Mouse (Mus musculus) forebrain, embryonic 16.5 days (tissue): ENCODE measurements around the gene Olfr10. TPM values are rescaled to one million over a fixed set of nuclear protein-coding genes. Genes with fewer than 3 reads are reported as not detected.
"Not testable (repeated sequence)": the region's sequence is repeated elsewhere in the genome, so short reads cannot be mapped to it uniquely, and the experiment has no call there.

Experiments used
- ATAC-seq: fragments of 200-750 bp; cut with Nextera tagmentation; 2 replicates; pipeline ENCODE4 v1.8.0; 2017; ENCODE audit warnings: mild to moderate bottlenecking, moderate library complexity
- H3K27ac ChIP-seq: fragments of 300-500 bp; sonication (generic); 2 replicates; pipeline ENCODE4 v1.5.1; 2014; ENCODE audit warnings: low read length, control low read depth
- H3K27me3 ChIP-seq: fragments of 300-500 bp; sonication (generic); replicated peaks from 2 replicates; pipeline ENCODE4 v1.6.1; 2014; ENCODE audit warnings: low read length; ENCODE audit not compliant: control insufficient read depth, insufficient read depth
- H3K36me3 ChIP-seq: fragments of 300-500 bp; sonication (generic); 2 replicates; pipeline ENCODE4 v1.6.1; 2014; ENCODE audit not compliant: control insufficient read depth, insufficient read depth
- H3K4me1 ChIP-seq: fragments of 300-500 bp; sonication (generic); replicated peaks from 2 replicates; pipeline ENCODE4 v1.6.1; 2014; ENCODE audit warnings: low read length; ENCODE audit not compliant: control insufficient read depth, insufficient read depth
- H3K4me2 ChIP-seq: fragments of 300-500 bp; sonication (generic); 2 replicates; pipeline ENCODE4 v1.6.1; 2014; ENCODE audit warnings: mild to moderate bottlenecking, low read length, control low read depth
- H3K4me3 ChIP-seq: fragments of 300-500 bp; sonication (generic); replicated peaks from 2 replicates; pipeline ENCODE4 v1.5.1; 2014; ENCODE audit warnings: mild to moderate bottlenecking, low read length, control low read depth
- H3K9ac ChIP-seq: fragments of 300-500 bp; sonication (generic); replicated peaks from 2 replicates; pipeline ENCODE4 v1.6.1; 2014; ENCODE audit warnings: low read depth, low read length, control low read depth
- H3K9me3 ChIP-seq: fragments of 300-500 bp; sonication (generic); 2 replicates; pipeline ENCODE4 v1.6.1; 2016; ENCODE audit warnings: low read length; ENCODE audit not compliant: control insufficient read depth
- WGBS: fragments of 180-500 bp; shearing (Covaris S2); extraction: QIAGEN DNeasy Blood & Tissue Kit; methylation state at CpG from one replicate; pipeline ENCODE4 v1.1.7; 2014; 5-methylcytosine and 5-hydroxymethylcytosine counted together
- polyA plus RNA-seq: library from polyadenylated mRNA; unstranded; fragments of >200 nt; fragmentation: Nextera tagmentation; extraction: Ambion mirVana; gene quantifications from 2 replicates; pipeline ENCODE4 v1.2.1, GENCODE M21; 2015

Olfr10 gene
- polyA plus RNA-seq, 1 experiment from 2014 or later: not detected

DNA sequence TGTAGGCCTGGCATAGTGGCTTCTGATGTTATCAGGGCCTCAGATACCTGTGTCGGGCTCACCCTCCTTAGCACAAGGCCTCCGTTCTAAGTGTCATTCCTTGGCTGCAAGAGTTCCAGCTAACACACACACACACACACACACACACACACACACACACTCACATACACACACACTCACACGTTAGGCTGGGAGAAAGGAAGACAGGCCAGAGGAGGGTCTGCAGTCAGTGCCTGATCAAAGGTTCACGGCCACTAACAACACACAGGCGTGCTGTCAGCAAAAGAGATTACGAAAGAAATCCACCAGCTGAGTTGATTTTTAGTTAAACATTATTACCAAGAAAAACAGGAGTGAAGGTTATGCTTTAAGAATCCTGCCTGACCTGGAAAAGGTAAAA, 37.9 kb upstream of the Olfr10 start:
- H3K27me3 ChIP-seq: no peaks in the 10 kb centered on the region
- no peaks in the 10 kb centered on the region for H3K4me1 ChIP-seq
- H3K4me3 ChIP-seq: no peak overlapping the region
- H3K27ac ChIP-seq: no peak overlapping the region
- no peaks in the 10 kb centered on the region for H3K9me3 ChIP-seq
- no peak overlapping the region for H3K9ac ChIP-seq
- no peaks in the 10 kb centered on the region for H3K36me3 ChIP-seq
- 83% methylated on average over 6 of the region's 6 CpGs for WGBS
- no peak for ATAC-seq
- H3K4me2 ChIP-seq: no peak overlapping the region

DNA sequence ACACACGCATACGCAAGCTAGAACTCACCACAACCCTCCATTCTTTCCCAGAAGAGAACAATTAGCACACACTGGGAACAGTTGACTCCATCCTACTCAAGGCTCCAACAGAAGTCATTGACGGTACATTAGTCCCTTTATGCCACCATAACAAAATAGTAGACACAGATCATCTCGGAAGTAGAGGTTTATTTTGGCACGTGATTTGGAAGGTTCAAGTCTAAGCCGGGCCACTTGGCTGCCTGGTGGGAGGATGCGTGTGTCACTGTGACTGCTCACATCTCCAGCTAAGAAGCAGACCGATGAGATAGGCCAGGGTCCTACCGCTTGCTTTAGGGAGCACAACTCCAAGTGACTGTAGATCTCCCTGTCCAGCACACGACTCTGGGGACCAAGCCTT, 37.2 kb upstream of the Olfr10 start:
- no peak overlapping the region for H3K9ac ChIP-seq
- H3K9me3 ChIP-seq: no peaks in the 10 kb centered on the region
- H3K4me1 ChIP-seq: no peaks in the 10 kb centered on the region
- no peaks in the 10 kb centered on the region for H3K27me3 ChIP-seq
- H3K36me3 ChIP-seq: no peaks in the 10 kb centered on the region
- H3K27ac ChIP-seq: no peak overlapping the region
- 86% methylated on average over 10 of the region's 10 CpGs for WGBS
- ATAC-seq: no peak
- no peak overlapping the region for H3K4me3 ChIP-seq
- no peak overlapping the region for H3K4me2 ChIP-seq

DNA sequence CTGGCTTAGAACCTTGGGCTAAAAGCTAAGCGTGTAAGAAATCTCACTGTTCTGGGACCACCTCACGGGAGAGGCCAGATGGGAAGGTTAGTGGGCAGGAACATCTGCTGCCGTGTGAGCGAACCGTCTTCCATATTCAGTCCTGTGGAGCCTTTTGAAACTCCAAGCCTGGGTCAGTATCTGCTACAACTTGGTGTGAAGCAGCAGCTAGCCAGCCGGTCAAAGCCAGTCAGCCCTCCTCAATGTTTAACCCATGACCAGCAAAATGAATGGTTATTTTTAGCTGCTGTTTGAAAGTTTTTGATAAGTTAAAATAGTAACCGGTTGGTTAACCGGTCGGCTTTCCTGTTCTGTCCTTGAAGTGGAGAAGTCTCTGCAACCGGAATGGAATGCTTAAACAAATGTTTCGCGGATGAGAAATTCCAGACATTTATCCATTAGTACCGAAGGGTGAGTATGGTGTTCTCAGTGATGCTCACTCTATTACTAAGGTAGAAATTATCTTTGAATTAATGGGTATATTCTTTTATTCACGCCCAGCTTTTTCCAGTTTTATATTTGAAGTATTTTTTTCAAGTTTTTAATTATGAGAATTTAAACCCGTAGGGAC, 36.5 kb upstream of the Olfr10 start:
- Histone ChIP-seq H3K4me1 (no peaks in the 10 kb centered on the region), H3K9me3 (no peaks in the 10 kb centered on the region), H3K27ac (no peak overlapping the region), H3K27me3 (no peaks in the 10 kb centered on the region), H3K36me3 (no peaks in the 10 kb centered on the region), H3K9ac (no peak overlapping the region), H3K4me2 (no peak overlapping the region), H3K4me3 (no peak overlapping the region)
- 77% methylated on average over 15 of the region's 15 CpGs for WGBS
- no peak for ATAC-seq

DNA sequence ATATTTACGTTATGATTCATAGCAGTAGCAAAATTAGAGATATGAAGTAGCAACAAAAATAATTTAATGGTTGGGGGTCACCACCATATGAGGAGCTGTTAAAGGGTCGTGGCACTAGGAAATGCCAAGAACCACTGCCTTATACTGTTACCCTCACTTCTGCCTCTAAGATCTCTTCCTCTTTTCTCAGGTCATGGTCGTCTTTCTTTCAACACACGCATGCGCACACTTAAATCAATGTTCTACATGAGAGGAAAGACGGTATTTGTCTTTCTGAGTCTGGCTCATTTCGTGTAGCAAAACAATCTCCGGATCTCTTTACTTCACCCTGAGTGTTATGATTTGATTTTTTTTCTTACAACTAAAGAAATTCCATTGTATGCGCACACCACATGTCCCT, 34.8 kb upstream of the Olfr10 start:
- H3K36me3 ChIP-seq: no peaks in the 10 kb centered on the region
- H3K27ac ChIP-seq: no peak overlapping the region
- no peak overlapping the region for H3K4me2 ChIP-seq
- ATAC-seq: no peak
- H3K4me3 ChIP-seq: no peak overlapping the region
- H3K27me3 ChIP-seq: no peaks in the 10 kb centered on the region
- no peaks in the 10 kb centered on the region for H3K9me3 ChIP-seq
- H3K4me1 ChIP-seq: no peaks in the 10 kb centered on the region
- 95% methylated on average over 9 of the region's 9 CpGs for WGBS
- H3K9ac ChIP-seq: no peak overlapping the region

DNA sequence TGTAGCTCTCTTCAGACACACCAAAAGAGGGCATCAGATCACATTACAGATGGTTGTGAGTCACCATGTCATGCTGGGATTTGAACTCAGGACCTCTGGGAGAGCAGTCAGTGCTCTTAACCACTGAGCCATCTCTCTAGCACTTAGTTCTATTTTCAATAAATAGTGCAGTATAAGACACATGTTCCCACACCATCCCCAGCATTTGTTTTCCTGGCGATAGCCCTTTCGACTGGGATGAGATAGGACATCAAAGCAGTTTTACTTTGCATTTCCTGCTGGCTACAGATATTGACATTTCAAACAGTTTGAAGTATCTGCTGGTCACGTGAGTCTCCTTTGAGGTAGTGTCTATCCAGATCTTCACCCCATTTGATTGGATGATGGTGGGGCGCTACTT, 34.2 kb upstream of the Olfr10 start:
- H3K4me1 ChIP-seq: no peaks in the 10 kb centered on the region
- H3K4me3 ChIP-seq: no peak overlapping the region
- H3K9me3 ChIP-seq: no peaks in the 10 kb centered on the region
- H3K27me3 ChIP-seq: no peaks in the 10 kb centered on the region
- no peak for ATAC-seq
- no peaks in the 10 kb centered on the region for H3K36me3 ChIP-seq
- no peak overlapping the region for H3K27ac ChIP-seq
- no peak overlapping the region for H3K9ac ChIP-seq
- H3K4me2 ChIP-seq: no peak overlapping the region
- 96% methylated on average over 4 of the region's 4 CpGs for WGBS

DNA sequence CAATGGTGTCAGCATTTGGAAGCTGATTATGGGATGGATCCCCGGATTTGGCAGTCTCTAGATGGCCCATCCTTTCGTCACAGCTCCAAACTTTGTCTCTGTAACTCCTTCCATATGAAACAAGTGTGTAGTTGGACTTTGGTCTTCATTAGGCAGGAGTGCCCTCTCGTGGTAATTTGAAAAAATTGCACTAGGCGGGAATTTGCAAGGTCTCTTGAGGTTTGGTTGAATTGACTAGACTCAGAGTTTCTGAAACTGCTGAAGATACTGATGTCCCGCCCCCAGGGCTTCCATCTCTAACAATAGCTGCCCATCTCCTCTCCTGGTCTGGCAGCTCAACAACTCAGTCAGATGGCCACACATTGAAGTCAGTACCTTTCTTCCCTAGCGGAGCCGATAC, 33.2 kb upstream of the Olfr10 start:
- no peak overlapping the region for H3K4me2 ChIP-seq
- no peaks in the 10 kb centered on the region for H3K4me1 ChIP-seq
- H3K27me3 ChIP-seq: no peaks in the 10 kb centered on the region
- no peak overlapping the region for H3K9ac ChIP-seq
- H3K4me3 ChIP-seq: no peak overlapping the region
- H3K9me3 ChIP-seq: no peaks in the 10 kb centered on the region
- 25% methylated on average over 7 of the region's 7 CpGs for WGBS
- H3K27ac ChIP-seq: no peak overlapping the region
- peak; percentile 36; the same call in 1 of the 2 replicates for ATAC-seq
- no peaks in the 10 kb centered on the region for H3K36me3 ChIP-seq

DNA sequence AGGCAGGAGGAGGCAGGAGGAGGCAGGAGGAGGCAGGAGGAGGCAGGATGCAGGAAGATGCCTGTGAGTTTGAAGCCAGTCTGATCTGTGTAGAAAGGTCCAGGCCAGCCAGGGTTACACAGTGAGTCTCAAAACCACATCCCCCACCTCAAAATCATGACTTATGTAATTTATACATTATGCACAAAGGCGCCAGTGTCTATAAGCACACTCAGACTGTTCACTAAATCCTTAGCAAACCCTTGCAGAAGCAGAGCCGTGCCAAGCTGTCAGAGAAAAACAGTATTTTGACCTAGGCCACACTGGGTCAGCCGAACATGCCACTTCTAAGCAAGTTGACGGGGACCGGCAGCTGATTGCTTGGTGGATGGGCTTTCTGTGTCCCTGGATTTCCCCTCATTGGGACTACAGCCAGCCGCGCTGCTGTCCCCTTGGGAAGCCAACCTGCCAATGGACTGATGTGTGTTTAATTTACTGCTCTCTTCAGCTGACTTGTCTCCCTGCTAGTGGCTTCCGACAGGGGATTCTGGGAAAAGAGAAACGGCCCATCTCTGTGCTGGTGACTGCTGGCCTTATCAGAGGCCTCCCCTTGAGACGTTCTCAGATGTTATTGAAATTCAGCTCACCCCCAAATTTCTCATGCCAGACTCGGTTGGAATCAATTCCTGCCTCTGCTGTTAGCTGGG, 30.6 kb upstream of the Olfr10 start:
- 68% methylated on average over 11 of the region's 11 CpGs for WGBS
- ATAC-seq: no peak
- no peaks in the 10 kb centered on the region for H3K27me3 ChIP-seq
- H3K36me3 ChIP-seq: no peaks in the 10 kb centered on the region
- no peak overlapping the region for H3K4me3 ChIP-seq
- H3K4me1 ChIP-seq: no peaks in the 10 kb centered on the region
- H3K4me2 ChIP-seq: no peak overlapping the region
- no peak overlapping the region for H3K27ac ChIP-seq
- no peaks in the 10 kb centered on the region for H3K9me3 ChIP-seq
- H3K9ac ChIP-seq: no peak overlapping the region

DNA sequence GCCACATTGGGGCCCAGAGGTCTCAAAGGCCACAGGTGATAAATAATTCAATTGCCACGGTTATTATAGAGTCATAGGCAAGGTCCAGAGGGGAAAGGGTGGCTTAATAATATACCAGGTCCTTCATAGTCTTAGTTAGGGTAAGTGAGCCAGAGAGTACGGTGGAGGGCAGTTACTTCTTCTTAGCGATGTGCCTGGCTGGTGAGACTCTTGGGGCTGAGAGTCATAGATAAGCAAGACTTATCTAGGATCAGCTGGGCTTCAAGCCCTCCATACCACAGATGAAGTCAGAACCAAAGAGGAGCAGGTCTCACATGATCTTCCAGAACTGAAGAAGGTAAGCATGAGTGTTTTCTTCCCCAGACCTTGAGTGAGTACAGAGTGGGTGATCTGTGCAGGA, 26.3 kb upstream of the Olfr10 start, which contains the start of gene Olfr1393:
Olfr1393 (plus strand) TSS at position 83 of the 400 bp plus-strand sequence.
- WGBS: 94% methylated on average over 3 of the region's 3 CpGs
- H3K27ac ChIP-seq: no peak within 1 kb of the TSS
- no peak within 1 kb of the TSS for H3K9ac ChIP-seq
- H3K4me2 ChIP-seq: no peak within 1 kb of the TSS
- H3K36me3 ChIP-seq: no peaks in the 10 kb centered on the region
- ATAC-seq: no peak
- no peaks in the 10 kb centered on the region for H3K27me3 ChIP-seq
- no peaks in the 10 kb centered on the region for H3K4me1 ChIP-seq
- H3K9me3 ChIP-seq: no peaks in the 10 kb centered on the region
- no peak within 1 kb of the TSS for H3K4me3 ChIP-seq

DNA sequence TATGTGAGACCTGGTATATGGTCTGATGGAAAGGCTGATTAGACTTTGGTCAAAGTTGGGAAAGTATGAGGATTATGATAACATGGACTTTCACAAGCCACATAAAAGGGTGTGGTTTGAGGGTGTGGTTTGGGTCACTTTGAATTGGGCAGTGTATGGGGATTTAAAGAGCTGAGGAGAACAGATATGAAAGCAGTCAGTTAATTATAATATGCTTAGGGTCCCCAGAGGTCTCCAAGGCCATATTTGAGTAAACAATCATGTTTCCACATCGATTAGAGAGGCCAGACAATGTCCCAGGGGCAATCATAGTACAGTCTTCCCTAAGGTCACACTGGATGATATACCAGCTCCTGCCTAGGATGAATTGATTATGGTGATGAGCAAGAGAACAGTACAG, 19.6 kb upstream of the Olfr10 start, which contains the start of gene Olfr1392:
Olfr1392 (plus strand) TSS at position 301 of the 400 bp plus-strand sequence.
- H3K9me3 ChIP-seq, H3K4me2 ChIP-seq, H3K27me3 ChIP-seq, H3K4me1 ChIP-seq, H3K36me3 ChIP-seq, H3K4me3 ChIP-seq, H3K9ac ChIP-seq, ATAC-seq, H3K27ac ChIP-seq: not testable (repeated sequence)
- WGBS: 73% methylated on average over 1 of the region's 1 CpGs
